Mouse (Mus musculus): ENCODE results near the gene Wdr91. TPM values are rescaled to one million over a fixed set of nuclear protein-coding genes. Genes with fewer than 3 reads are reported as not detected.

Wdr91 gene
- polyA plus RNA-seq, 1 experiment from 2014 or later = 13.6 TPM

DNA sequence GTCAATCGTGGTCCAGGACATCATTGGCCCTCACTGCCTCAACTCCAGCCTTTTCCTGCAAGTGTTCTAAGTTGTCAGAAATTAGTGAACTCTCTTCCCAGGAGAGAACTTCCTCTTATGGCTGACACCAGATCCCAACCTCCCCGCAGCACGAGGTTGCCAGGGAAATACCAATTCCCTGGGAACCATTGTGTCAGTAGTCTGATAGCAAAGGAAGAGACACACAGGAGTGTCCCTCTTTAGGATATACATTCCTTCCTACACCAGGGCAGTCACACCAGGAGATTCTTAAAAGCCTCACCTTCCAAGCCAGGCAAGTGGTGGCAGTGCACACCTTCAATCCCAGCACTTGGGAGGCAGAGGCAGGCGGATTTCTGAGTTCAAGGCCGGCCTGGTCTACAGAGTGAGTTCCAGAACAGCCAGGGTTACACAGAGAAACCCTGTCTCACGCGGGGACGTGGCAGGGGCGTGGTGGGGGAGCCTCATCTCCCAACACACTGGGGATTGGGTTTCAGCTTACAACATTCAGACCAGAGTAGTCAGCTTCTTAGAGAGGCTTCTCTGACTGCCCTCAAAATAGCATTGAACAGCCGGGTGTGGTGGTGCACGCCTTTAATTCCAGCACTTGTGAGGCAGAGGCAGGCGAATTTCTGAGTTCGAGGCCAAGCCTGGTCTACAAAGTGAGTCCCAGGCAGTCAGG, 2.8 kb upstream of the Wdr91 start:
- 83% methylated on average over 13 of the region's 13 CpGs for WGBS
- Histone ChIP-seq H3K9me3 (no peaks in the 10 kb centered on the region), H3K27ac (replicated peaks) (no peak overlapping the region), H3K4me1 (replicated peaks) (peaks cover 18% of the 10 kb centered on the region), H3K4me2 (no peak overlapping the region), H3K36me3 (0 out of 2 replicates have a peak, but pooled peaks cover 4% of the 10 kb centered on the region), H3K9ac (no peak overlapping the region), H3K4me3 (no peak overlapping the region), H3K27me3 (no peaks in the 10 kb centered on the region)
- no peak for ATAC-seq (ENCODE audit: low read depth)

DNA sequence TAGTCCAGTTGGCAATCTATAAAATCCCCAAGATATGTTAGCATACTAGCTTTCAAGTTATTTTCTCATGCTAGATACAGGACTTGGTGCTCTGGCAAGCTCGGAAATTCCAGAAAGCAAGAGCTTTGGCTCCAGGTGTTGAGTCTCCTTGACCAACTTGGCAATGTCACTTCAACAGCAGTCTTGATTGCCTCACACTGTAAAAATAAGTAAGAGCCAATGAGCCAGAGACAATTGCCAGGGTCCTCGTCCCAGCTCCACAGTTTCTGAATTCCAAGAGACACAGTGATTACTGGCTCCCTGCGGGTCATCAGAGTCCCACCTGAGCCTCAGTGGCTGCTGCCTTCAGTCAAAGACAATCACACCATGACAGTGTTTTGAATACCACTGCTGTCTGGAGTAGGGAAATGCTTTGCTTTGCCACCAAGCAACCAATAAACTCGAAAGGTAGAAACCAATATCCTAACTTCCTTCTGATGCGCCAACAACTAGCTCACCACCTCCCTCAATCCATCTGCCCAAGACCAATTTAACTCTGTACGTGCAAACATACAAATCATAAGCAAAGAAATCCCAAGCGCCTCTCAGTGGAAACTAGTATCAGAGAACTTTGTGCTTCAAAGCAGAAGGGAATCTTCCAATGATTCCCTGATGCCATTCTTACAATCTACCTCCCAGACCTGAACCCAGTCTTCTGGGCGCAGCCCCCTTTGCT, 888 bp downstream of the Wdr91 start:
- Histone ChIP-seq H3K9ac (peak overlapping the region; percentile 81), H3K9me3 (no peaks in the 10 kb centered on the region), H3K27me3 (no peaks in the 10 kb centered on the region), H3K27ac (replicated peaks) (peak overlapping the region; percentile 91), H3K4me2 (peak overlapping the region; percentile 73), H3K4me3 (peak overlapping the region; percentile 70), H3K4me1 (replicated peaks) (peaks cover 18% of the 10 kb centered on the region), H3K36me3 (peaks cover 36% of the 10 kb centered on the region)
- WGBS = 44% methylated on average over 8 of the region's 8 CpGs
- no peak for ATAC-seq (ENCODE audit: low read depth)

DNA sequence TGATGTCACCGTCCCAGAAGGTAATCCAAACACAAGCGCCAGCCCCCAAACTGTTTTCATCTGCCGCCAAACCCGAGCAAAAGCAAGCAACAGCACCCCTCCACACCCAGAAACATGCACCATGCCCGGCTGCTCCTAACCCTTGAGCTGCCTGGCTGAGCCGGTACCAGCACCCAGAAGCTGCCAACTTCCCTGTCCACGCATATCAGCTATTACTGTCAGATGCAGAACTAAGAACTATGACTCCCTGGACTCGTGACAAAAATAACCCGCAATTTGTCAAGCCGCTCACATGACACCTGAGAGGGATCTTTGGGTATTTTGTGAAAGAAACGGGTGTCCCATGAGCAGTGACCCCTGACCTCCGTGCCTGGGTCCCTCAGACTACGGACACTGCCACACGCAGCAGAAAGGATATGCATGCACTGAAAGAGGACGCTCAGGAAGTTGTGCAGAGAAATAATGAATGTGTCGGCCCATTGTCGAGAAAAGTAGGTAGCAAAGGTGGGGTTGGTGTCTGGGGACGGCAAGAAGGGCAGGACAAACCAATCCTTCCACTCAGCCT, 2.9 kb downstream of the Wdr91 start:
- Histone ChIP-seq H3K27me3 (no peaks in the 10 kb centered on the region), H3K4me1 (replicated peaks) (peaks cover 18% of the 10 kb centered on the region), H3K9ac (no peak overlapping the region), H3K4me2 (no peak overlapping the region), H3K36me3 (peaks cover 56% of the 10 kb centered on the region), H3K27ac (replicated peaks) (no peak overlapping the region), H3K4me3 (no peak overlapping the region), H3K9me3 (no peaks in the 10 kb centered on the region)
- WGBS = 88% methylated on average over 18 of the region's 18 CpGs
- ATAC-seq (ENCODE audit: low read depth) = no peak

DNA sequence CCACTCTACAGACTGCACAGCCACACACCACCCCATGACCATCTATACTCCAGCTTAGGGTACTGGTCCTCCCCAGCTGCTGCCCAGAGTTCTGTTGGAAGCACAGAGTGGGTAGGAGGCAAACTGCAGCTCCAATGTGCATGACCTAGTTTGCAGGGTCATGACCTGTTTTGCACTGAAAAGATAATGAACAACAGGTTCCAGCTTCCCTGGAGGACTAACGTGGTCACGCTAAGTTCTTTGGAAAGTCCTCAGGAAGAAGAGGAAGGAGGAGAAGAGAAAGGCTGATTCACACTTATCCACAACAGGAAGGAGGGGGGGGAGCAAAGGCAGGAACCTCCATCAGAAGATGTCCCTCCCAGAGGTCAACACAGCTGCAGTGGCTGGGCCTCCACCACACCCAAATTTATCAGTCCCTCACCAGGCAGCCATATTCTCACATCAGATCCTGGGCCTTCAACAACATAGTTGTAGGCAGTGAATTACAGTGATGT, 3.5 kb downstream of the Wdr91 start:
- no peak for ATAC-seq (ENCODE audit: low read depth)
- H3K4me3 ChIP-seq = no peak overlapping the region
- H3K9ac ChIP-seq = no peak overlapping the region
- no peak overlapping the region for H3K27ac ChIP-seq (replicated peaks)
- no peaks in the 10 kb centered on the region for H3K27me3 ChIP-seq
- H3K4me1 ChIP-seq (replicated peaks) = peaks cover 18% of the 10 kb centered on the region
- H3K9me3 ChIP-seq = no peaks in the 10 kb centered on the region
- WGBS = 68% methylated on average over 2 of the region's 2 CpGs
- no peak overlapping the region for H3K4me2 ChIP-seq
- peaks cover 61% of the 10 kb centered on the region for H3K36me3 ChIP-seq

DNA sequence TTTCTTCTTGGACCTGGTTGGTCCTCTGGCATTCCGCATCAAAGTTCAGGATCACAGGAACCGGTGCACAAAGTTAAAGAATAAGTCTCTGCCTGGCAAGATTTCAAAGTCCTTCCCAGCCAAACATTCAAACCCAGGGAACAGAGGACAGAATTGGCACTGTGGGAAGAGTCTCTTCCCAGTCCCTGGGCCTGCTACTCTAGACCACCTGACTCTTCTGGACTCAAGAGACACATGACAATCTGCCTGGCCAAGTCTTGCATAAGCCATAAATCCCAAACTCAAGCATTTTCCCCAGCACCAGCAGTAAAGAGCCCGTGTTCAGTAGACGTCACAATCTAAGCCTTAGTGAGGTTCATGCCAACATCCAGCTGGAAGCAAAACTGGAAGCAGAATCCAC, 4.0 kb downstream of the Wdr91 start:
- Histone ChIP-seq H3K4me3 (no peak overlapping the region), H3K27ac (replicated peaks) (no peak overlapping the region), H3K9ac (no peak overlapping the region), H3K9me3 (no peaks in the 10 kb centered on the region), H3K4me2 (no peak overlapping the region), H3K36me3 (peaks cover 66% of the 10 kb centered on the region), H3K27me3 (no peaks in the 10 kb centered on the region), H3K4me1 (replicated peaks) (peaks cover 18% of the 10 kb centered on the region)
- 92% methylated on average over 4 of the region's 4 CpGs for WGBS
- no peak for ATAC-seq (ENCODE audit: low read depth)

DNA sequence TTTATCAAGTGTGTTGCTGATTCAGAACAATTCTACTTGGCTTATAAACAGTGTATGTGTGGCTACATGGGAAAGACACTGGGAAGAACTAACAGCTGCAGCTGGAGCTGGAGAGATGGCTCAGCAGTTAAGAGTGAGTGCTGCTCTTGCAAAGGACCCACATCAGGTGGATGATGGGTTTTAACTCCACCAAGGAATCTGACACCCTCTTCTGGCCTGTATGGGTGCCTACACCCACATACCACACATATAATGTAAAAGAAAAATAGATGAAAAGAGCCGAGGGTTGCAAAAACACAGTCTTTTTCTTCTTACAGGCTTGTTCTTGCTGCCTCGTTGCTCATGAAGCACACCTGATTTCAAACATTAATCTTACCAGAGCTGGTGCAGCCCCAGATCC, 4.6 kb downstream of the Wdr91 start:
- Histone ChIP-seq H3K27ac (replicated peaks) (no peak overlapping the region), H3K9me3 (no peaks in the 10 kb centered on the region), H3K4me3 (no peak overlapping the region), H3K36me3 (peaks cover 72% of the 10 kb centered on the region), H3K9ac (no peak overlapping the region), H3K27me3 (no peaks in the 10 kb centered on the region), H3K4me1 (replicated peaks) (peaks cover 18% of the 10 kb centered on the region), H3K4me2 (no peak overlapping the region)
- 84% methylated on average over 2 of the region's 2 CpGs for WGBS
- no peak for ATAC-seq (ENCODE audit: low read depth)

DNA sequence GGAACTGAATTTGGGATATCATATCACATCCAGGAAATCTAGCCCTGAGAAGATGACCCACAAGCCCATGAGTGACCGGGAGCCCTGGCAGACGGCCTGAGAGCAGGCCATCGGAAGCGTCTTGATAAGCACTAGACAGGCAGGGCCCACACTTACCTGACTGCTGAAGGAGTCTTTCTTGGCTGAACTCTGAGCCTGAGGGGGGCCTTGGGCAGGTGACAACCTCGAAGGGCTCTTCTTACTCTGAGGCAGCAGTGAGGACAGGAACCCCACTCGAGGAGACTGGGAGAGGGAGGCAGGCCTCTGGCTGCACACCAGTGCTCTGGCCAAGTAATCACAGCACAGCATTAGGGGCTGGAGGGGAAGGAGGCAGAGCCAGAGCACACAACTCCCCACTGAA, 6.3 kb downstream of the Wdr91 start:
- no peak overlapping the region for H3K9ac ChIP-seq
- no peak overlapping the region for H3K4me2 ChIP-seq
- no peak overlapping the region for H3K4me3 ChIP-seq
- ATAC-seq (ENCODE audit: low read depth) = no peak
- peaks cover 89% of the 10 kb centered on the region for H3K36me3 ChIP-seq
- H3K4me1 ChIP-seq (replicated peaks) = peaks cover 8% of the 10 kb centered on the region
- H3K27me3 ChIP-seq = no peaks in the 10 kb centered on the region
- no peaks in the 10 kb centered on the region for H3K9me3 ChIP-seq
- no peak overlapping the region for H3K27ac ChIP-seq (replicated peaks)
- 87% methylated on average over 6 of the region's 6 CpGs for WGBS

DNA sequence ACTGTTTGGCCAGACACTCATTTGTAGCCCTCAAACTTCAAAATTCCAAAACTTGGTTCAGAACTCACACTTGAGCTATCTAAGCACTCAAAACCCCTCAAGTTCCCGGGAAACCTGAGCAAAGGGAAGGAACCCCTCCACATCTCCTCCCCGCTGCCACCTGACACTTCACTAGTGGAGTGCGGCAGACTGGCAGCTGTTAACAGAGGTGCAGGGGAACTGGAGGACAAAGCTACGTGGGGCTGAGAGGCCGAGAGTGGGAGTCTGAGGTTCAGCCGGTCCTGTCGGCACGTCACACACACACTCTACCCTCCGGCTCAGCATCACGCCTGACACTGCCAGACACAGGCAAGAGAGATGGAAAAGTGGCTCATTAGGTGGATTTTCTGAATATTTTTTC, 6.8 kb downstream of the Wdr91 start:
- H3K9me3 ChIP-seq = no peaks in the 10 kb centered on the region
- peaks cover 3% of the 10 kb centered on the region for H3K4me1 ChIP-seq (replicated peaks)
- no peak overlapping the region for H3K9ac ChIP-seq
- no peak for ATAC-seq (ENCODE audit: low read depth)
- 89% methylated on average over 10 of the region's 10 CpGs for WGBS
- H3K4me3 ChIP-seq = no peak overlapping the region
- peaks cover 94% of the 10 kb centered on the region for H3K36me3 ChIP-seq
- no peak overlapping the region for H3K27ac ChIP-seq (replicated peaks)
- H3K27me3 ChIP-seq = no peaks in the 10 kb centered on the region
- no peak overlapping the region for H3K4me2 ChIP-seq

DNA sequence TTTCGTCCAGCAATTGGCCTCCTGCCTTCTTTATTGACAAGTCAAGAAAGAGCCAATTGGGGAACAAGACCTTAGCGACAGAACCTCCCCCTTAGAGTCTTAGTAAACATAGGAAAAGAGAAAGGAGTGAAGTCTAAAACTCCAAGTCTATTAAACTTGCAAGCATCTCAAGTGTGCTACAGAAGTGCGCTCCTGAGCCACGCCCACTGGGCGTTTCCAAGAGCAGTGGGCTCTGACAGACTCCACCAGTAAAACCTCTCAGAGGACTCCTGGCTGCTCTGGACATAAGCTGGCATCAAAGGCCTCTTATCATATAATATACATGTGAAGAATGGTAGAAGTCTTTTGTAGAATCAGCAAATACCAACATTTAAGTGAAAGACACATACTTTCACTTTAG, 7.2 kb downstream of the Wdr91 start:
- Histone ChIP-seq H3K27me3 (no peaks in the 10 kb centered on the region), H3K9me3 (no peaks in the 10 kb centered on the region), H3K9ac (no peak overlapping the region), H3K4me2 (no peak overlapping the region), H3K4me1 (replicated peaks) (no peaks in the 10 kb centered on the region), H3K36me3 (peaks cover 91% of the 10 kb centered on the region), H3K4me3 (no peak overlapping the region), H3K27ac (replicated peaks) (no peak overlapping the region)
- WGBS = 86% methylated on average over 5 of the region's 5 CpGs
- no peak for ATAC-seq (ENCODE audit: low read depth)

DNA sequence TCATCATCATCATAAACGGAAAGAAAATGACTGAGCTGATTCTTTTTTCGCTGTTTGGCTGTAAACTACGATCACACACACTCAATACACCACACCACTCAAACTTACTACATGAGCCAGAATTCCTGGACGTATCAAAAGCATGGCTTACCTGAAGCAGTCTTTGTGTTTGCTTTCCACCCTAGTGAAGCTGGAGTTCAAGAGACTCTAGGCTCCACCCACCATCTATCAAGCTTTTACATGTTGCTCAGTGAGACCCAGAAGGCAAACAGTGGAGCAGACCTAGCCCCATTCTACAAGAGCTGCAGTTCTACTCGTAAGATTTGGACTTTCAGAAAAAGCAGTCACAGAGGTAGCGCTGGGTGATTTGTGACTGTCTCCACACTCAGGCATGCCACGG, 8.1 kb downstream of the Wdr91 start:
- no peaks in the 10 kb centered on the region for H3K27me3 ChIP-seq
- no peak overlapping the region for H3K9ac ChIP-seq
- no peak overlapping the region for H3K4me2 ChIP-seq
- H3K27ac ChIP-seq (replicated peaks) = no peak overlapping the region
- H3K4me3 ChIP-seq = no peak overlapping the region
- 90% methylated on average over 7 of the region's 7 CpGs for WGBS
- H3K4me1 ChIP-seq (replicated peaks) = no peaks in the 10 kb centered on the region
- H3K36me3 ChIP-seq = peaks cover 87% of the 10 kb centered on the region
- no peak for ATAC-seq (ENCODE audit: low read depth)
- H3K9me3 ChIP-seq = no peaks in the 10 kb centered on the region

DNA sequence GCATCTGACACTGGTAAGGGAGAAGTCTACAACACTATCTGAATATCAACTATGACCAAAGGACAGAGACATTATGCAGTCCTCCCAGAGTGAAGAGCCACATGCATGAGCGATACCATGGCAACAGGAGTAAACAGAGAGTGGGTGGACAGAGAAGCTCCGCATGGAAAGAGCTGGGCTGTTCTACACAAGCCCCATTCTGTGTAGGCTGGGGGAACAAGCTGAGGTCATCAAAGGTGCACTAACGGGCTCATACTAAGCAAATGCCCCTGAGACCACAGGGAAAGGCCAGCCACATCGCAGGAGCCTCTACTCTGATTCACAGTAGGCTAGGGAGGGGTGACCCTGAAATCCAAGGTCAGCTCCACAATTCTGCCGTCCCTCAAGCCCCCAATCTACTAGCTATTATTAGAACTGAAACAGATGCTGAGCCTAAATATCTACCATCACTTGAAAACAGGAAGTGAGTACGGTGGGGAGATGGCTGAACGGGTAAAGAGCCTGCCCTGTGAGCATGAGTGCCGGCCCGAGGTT, 8.7 kb downstream of the Wdr91 start:
- Histone ChIP-seq H3K36me3 (peaks cover 86% of the 10 kb centered on the region), H3K9me3 (no peaks in the 10 kb centered on the region), H3K27me3 (no peaks in the 10 kb centered on the region), H3K4me3 (no peak overlapping the region), H3K9ac (no peak overlapping the region), H3K27ac (replicated peaks) (no peak overlapping the region), H3K4me2 (no peak overlapping the region), H3K4me1 (replicated peaks) (no peaks in the 10 kb centered on the region)
- 74% methylated on average over 9 of the region's 9 CpGs for WGBS
- no peak for ATAC-seq (ENCODE audit: low read depth)

DNA sequence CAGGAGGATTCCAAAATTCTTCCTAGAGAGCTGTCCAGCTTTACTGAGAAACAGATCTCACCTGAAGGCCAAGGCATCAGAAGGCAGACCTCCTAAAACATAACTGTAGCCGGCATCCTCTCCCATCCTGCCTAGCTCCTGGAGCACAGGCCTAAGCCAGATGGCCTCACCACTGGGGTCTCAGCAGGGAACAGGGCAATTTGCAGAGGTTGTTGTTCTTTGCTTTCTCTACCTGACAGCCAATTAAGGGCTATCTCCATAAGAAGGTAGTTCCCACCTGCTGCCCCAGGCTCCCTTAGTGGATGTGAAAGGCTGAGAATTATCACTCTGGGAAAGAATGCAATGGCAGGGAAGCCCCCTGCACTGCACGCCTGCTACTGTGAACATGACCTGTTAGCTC, 9.7 kb downstream of the Wdr91 start:
- ATAC-seq (ENCODE audit: low read depth) = no peak
- 50% methylated on average over 2 of the region's 2 CpGs for whole genome bisulfite sequencing
- H3K4me1 ChIP-seq (replicated peaks) = no peaks in the 10 kb centered on the region
- no peak overlapping the region for H3K4me2 ChIP-seq
- peaks cover 80% of the 10 kb centered on the region for H3K36me3 ChIP-seq
- H3K27ac ChIP-seq (replicated peaks) = no peak overlapping the region
- H3K9me3 ChIP-seq = no peaks in the 10 kb centered on the region
- H3K4me3 ChIP-seq = no peak overlapping the region
- H3K27me3 ChIP-seq = no peaks in the 10 kb centered on the region
- no peak overlapping the region for H3K9ac ChIP-seq

Measured in neural tube, embryonic 13.5 days (tissue).